Mouse (Mus musculus): Measurements from ENCODE around the gene Rnf220. TPM values are rescaled to one million over a fixed set of nuclear protein-coding genes. Genes with fewer than 3 reads are reported as not detected.
A peak's percentile ranks its signal among the peaks of the same experiment; 100 is the strongest.

The Rnf220 gene
- polyA plus RNA-seq (2014; fragmentation: Nextera tagmentation; extraction: Ambion mirVana), result 73.4 and 83.9 TPM in 2 replicates

- Histone ChIP-seq H3K9ac (replicated peaks; ENCODE audit: low read depth, low read length) (peak within 1 kb of the TSS; percentile 48), H3K4me2 (ENCODE audit: low read depth, low read length) (peak within 1 kb of the TSS; percentile 53), H3K4me1 (ENCODE audit: control insufficient read depth, insufficient read depth, low read length) (peaks cover 8% of the 10 kb centered on the region; the same call in 1 of the 2 replicates), H3K27ac (ENCODE audit: low read depth, low read length) (peak within 1 kb of the TSS; percentile 74), H3K36me3 (ENCODE audit: control insufficient read depth, insufficient read depth, low read length) (no peaks in the 10 kb centered on the region), H3K9me3 (ENCODE audit: control insufficient read depth, low read length) (no peaks in the 10 kb centered on the region), H3K27me3 (ENCODE audit: control insufficient read depth, insufficient read depth, low read length) (peaks cover 19% of the 10 kb centered on the region), H3K4me3 (ENCODE audit: low read depth, low read length) (peak within 1 kb of the TSS; percentile 40)
- under 1% methylated on average over 42 of the region's 42 CpGs for WGBS
- ATAC-seq (ENCODE audit: low read depth), result peak; percentile 90
Measured at GRCm38 (mm10) chr4:117496482-117497165, at the start of gene Rnf220. Rnf220 (minus strand) TSS chr4:117497052.

GRCm38 (mm10) chr4:117546616-117547015 lies 49.8 kb upstream of the Rnf220 start:
- ATAC-seq (ENCODE audit: low read depth), result no peak
- H3K4me3 ChIP-seq (ENCODE audit: low read depth, low read length), result no peak overlapping the region
- H3K4me1 ChIP-seq (ENCODE audit: control insufficient read depth, insufficient read depth, low read length), result peaks cover 7% of the 10 kb centered on the region; the same call in 1 of the 2 replicates
- H3K9me3 ChIP-seq (ENCODE audit: control insufficient read depth, low read length), result no peaks in the 10 kb centered on the region
- H3K27ac ChIP-seq (ENCODE audit: low read depth, low read length), result no peak overlapping the region
- no peaks in the 10 kb centered on the region for H3K27me3 ChIP-seq (ENCODE audit: control insufficient read depth, insufficient read depth, low read length)
- no peak overlapping the region for H3K4me2 ChIP-seq (ENCODE audit: low read depth, low read length)
- H3K36me3 ChIP-seq (ENCODE audit: control insufficient read depth, insufficient read depth, low read length), result no peaks in the 10 kb centered on the region
- WGBS, result 75% methylated on average over 6 of the region's 6 CpGs
- H3K9ac ChIP-seq (replicated peaks; ENCODE audit: low read depth, low read length), result no peak overlapping the region

- Histone ChIP-seq H3K27me3 (ENCODE audit: control insufficient read depth, insufficient read depth, low read length) (no peaks in the 10 kb centered on the region), H3K4me3 (ENCODE audit: low read depth, low read length) (no peak overlapping the region), H3K9ac (replicated peaks; ENCODE audit: low read depth, low read length) (no peak overlapping the region), H3K9me3 (ENCODE audit: control insufficient read depth, low read length) (no peaks in the 10 kb centered on the region), H3K4me2 (ENCODE audit: low read depth, low read length) (no peak overlapping the region), H3K36me3 (ENCODE audit: control insufficient read depth, insufficient read depth, low read length) (no peaks in the 10 kb centered on the region), H3K27ac (ENCODE audit: low read depth, low read length) (no peak overlapping the region), H3K4me1 (ENCODE audit: control insufficient read depth, insufficient read depth, low read length) (no peaks in the 10 kb centered on the region)
- no peak for ATAC-seq (ENCODE audit: low read depth)
- WGBS, result 89% methylated on average over 3 of the region's 3 CpGs
Measured at GRCm38 (mm10) chr4:117545448-117545847, 48.6 kb upstream of the Rnf220 start.

- 45% methylated on average over 5 of the region's 5 CpGs for WGBS
- Histone ChIP-seq H3K4me1 (ENCODE audit: control insufficient read depth, insufficient read depth, low read length) (no peaks in the 10 kb centered on the region), H3K4me2 (ENCODE audit: low read depth, low read length) (no peak overlapping the region), H3K27ac (ENCODE audit: low read depth, low read length) (no peak overlapping the region), H3K9ac (replicated peaks; ENCODE audit: low read depth, low read length) (no peak overlapping the region), H3K27me3 (ENCODE audit: control insufficient read depth, insufficient read depth, low read length) (no peaks in the 10 kb centered on the region), H3K36me3 (ENCODE audit: control insufficient read depth, insufficient read depth, low read length) (no peaks in the 10 kb centered on the region), H3K4me3 (ENCODE audit: low read depth, low read length) (no peak overlapping the region), H3K9me3 (ENCODE audit: control insufficient read depth, low read length) (no peaks in the 10 kb centered on the region)
- ATAC-seq (ENCODE audit: low read depth), result no peak
Measured at GRCm38 (mm10) chr4:117540571-117540970, 43.7 kb upstream of the Rnf220 start.

- no peak overlapping the region for H3K4me3 ChIP-seq (ENCODE audit: low read depth, low read length)
- ATAC-seq (ENCODE audit: low read depth), result no peak
- WGBS, result 57% methylated on average over 8 of the region's 8 CpGs
- no peak overlapping the region for H3K4me2 ChIP-seq (ENCODE audit: low read depth, low read length)
- no peaks in the 10 kb centered on the region for H3K27me3 ChIP-seq (ENCODE audit: control insufficient read depth, insufficient read depth, low read length)
- no peaks in the 10 kb centered on the region for H3K4me1 ChIP-seq (ENCODE audit: control insufficient read depth, insufficient read depth, low read length)
- H3K36me3 ChIP-seq (ENCODE audit: control insufficient read depth, insufficient read depth, low read length), result no peaks in the 10 kb centered on the region
- H3K27ac ChIP-seq (ENCODE audit: low read depth, low read length), result no peak overlapping the region
- H3K9me3 ChIP-seq (ENCODE audit: control insufficient read depth, low read length), result no peaks in the 10 kb centered on the region
- no peak overlapping the region for H3K9ac ChIP-seq (replicated peaks; ENCODE audit: low read depth, low read length)
Measured at GRCm38 (mm10) chr4:117539329-117539980, 42.6 kb upstream of the Rnf220 start.

GRCm38 (mm10) chr4:117537002-117537401 lies 40.1 kb upstream of the Rnf220 start:
- H3K4me3 ChIP-seq (ENCODE audit: low read depth, low read length), result no peak overlapping the region
- 88% methylated on average over 7 of the region's 7 CpGs for WGBS
- no peak overlapping the region for H3K27ac ChIP-seq (ENCODE audit: low read depth, low read length)
- no peaks in the 10 kb centered on the region for H3K27me3 ChIP-seq (ENCODE audit: control insufficient read depth, insufficient read depth, low read length)
- H3K9ac ChIP-seq (replicated peaks; ENCODE audit: low read depth, low read length), result no peak overlapping the region
- no peaks in the 10 kb centered on the region for H3K36me3 ChIP-seq (ENCODE audit: control insufficient read depth, insufficient read depth, low read length)
- H3K4me2 ChIP-seq (ENCODE audit: low read depth, low read length), result no peak overlapping the region
- no peaks in the 10 kb centered on the region for H3K9me3 ChIP-seq (ENCODE audit: control insufficient read depth, low read length)
- H3K4me1 ChIP-seq (ENCODE audit: control insufficient read depth, insufficient read depth, low read length), result no peaks in the 10 kb centered on the region
- no peak for ATAC-seq (ENCODE audit: low read depth)

GRCm38 (mm10) chr4:117535496-117536200 lies 38.8 kb upstream of the Rnf220 start:
- H3K4me2 ChIP-seq (ENCODE audit: low read depth, low read length), result no peak overlapping the region
- no peaks in the 10 kb centered on the region for H3K36me3 ChIP-seq (ENCODE audit: control insufficient read depth, insufficient read depth, low read length)
- H3K9ac ChIP-seq (replicated peaks; ENCODE audit: low read depth, low read length), result no peak overlapping the region
- no peaks in the 10 kb centered on the region for H3K9me3 ChIP-seq (ENCODE audit: control insufficient read depth, low read length)
- H3K27me3 ChIP-seq (ENCODE audit: control insufficient read depth, insufficient read depth, low read length), result no peaks in the 10 kb centered on the region
- no peak overlapping the region for H3K4me3 ChIP-seq (ENCODE audit: low read depth, low read length)
- ATAC-seq (ENCODE audit: low read depth), result no peak
- no peak overlapping the region for H3K27ac ChIP-seq (ENCODE audit: low read depth, low read length)
- WGBS, result 48% methylated on average over 9 of the region's 9 CpGs
- no peaks in the 10 kb centered on the region for H3K4me1 ChIP-seq (ENCODE audit: control insufficient read depth, insufficient read depth, low read length)

GRCm38 (mm10) chr4:117529843-117530242 lies 33.0 kb upstream of the Rnf220 start:
- Histone ChIP-seq H3K27ac (ENCODE audit: low read depth, low read length) (no peak overlapping the region), H3K27me3 (ENCODE audit: control insufficient read depth, insufficient read depth, low read length) (0 out of 2 replicates have a peak, but pooled peaks cover 2% of the 10 kb centered on the region), H3K9me3 (ENCODE audit: control insufficient read depth, low read length) (no peaks in the 10 kb centered on the region), H3K4me2 (ENCODE audit: low read depth, low read length) (no peak overlapping the region), H3K9ac (replicated peaks; ENCODE audit: low read depth, low read length) (no peak overlapping the region), H3K4me1 (ENCODE audit: control insufficient read depth, insufficient read depth, low read length) (no peaks in the 10 kb centered on the region), H3K4me3 (ENCODE audit: low read depth, low read length) (no peak overlapping the region), H3K36me3 (ENCODE audit: control insufficient read depth, insufficient read depth, low read length) (no peaks in the 10 kb centered on the region)
- ATAC-seq (ENCODE audit: low read depth), result no peak
- WGBS, result 57% methylated on average over 4 of the region's 4 CpGs

GRCm38 (mm10) chr4:117527952-117528351 lies 31.1 kb upstream of the Rnf220 start:
- Histone ChIP-seq H3K9ac (replicated peaks; ENCODE audit: low read depth, low read length) (no peak overlapping the region), H3K27me3 (ENCODE audit: control insufficient read depth, insufficient read depth, low read length) (peaks cover 5% of the 10 kb centered on the region; the same call in 1 of the 2 replicates), H3K27ac (ENCODE audit: low read depth, low read length) (no peak overlapping the region), H3K4me1 (ENCODE audit: control insufficient read depth, insufficient read depth, low read length) (no peaks in the 10 kb centered on the region), H3K4me3 (ENCODE audit: low read depth, low read length) (no peak overlapping the region), H3K36me3 (ENCODE audit: control insufficient read depth, insufficient read depth, low read length) (no peaks in the 10 kb centered on the region), H3K9me3 (ENCODE audit: control insufficient read depth, low read length) (no peaks in the 10 kb centered on the region), H3K4me2 (ENCODE audit: low read depth, low read length) (no peak overlapping the region)
- WGBS, result 26% methylated on average over 1 of the region's 1 CpGs
- ATAC-seq (ENCODE audit: low read depth), result no peak
